Mouse (Mus musculus) gastrocnemius, postnatal 10 days (tissue): ENCODE measurements around the gene Prdm16. TPM values are rescaled to one million over a fixed set of nuclear protein-coding genes. Genes with fewer than 3 reads are reported as not detected.

Experiments used
- DNase-seq: peaks from one replicate; pipeline ENCODE4 v3.0.0; 2021; ENCODE audit warnings: mixed read lengths
- total RNA-seq, 2 experiments: library from RNA; stranded (reverse); gene quantifications; 2 replicates each; pipeline ENCODE4 v1.2.3; 2021

The Prdm16 gene
- total RNA-seq, 2 experiments from 2014 or later = 2.7 to 4.1 TPM

DNA sequence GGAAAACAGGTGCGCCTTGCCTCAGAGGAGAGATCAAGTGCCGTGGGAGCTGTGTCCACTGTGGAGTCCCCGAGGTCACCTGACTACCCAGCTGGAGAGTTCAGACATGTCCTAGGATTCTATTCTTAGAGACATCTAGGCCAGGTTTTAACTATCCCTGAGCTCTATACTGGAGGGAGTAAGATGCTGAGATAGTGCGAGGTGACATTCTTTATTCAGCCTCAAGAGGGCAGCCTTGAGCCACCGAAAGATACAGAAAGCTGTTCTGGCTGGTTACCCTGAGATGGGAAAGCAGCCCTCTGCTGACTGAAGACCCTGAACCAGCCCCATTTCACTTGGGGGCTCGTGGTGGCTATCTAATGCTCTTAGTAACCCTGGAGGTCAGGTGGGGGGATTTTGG, 307.8 kb downstream of the Prdm16 start:
- peak; percentile 68 for DNase-seq

DNA sequence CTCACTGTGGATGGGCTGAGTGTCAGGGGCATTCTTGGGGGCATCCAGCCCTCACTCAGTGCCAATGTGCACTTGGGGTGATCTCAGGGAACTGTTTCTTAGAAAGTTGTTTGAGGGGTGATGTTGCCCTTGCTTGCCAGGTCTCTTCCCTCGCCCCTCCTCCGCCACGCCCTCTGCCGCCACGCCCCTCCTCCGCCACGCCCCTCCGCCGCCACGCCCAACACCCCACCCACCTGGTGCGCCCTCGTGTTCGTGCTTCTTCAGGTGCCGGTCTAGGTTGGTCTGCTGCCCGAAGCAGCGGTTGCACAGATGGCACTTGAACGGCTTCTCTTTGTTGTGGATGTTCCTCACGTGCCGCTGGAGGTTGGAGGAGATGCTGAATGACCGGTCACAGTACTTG, 308.2 kb downstream of the Prdm16 start:
- no peak for DNase-seq

DNA sequence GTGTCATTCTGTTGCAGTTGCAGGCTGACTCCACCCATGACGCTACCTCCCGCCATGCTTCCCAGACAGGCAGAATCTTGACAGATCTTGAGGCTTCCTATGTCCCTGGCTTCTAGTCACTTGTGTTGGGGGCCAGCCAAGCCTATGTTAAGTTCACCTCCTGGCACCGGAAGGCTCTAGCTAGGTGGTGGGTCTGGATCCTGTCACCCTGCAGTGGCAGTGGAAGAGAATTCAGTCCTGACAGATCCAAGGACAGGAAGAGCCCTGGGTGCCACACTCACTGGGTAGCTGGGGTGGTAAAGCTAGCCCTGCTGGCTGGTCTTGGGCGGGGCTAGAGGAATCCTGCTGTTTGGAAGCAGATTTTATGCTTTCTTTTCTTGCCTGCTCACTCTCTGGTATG, 311.3 kb downstream of the Prdm16 start:
- DNase-seq = no peak

DNA sequence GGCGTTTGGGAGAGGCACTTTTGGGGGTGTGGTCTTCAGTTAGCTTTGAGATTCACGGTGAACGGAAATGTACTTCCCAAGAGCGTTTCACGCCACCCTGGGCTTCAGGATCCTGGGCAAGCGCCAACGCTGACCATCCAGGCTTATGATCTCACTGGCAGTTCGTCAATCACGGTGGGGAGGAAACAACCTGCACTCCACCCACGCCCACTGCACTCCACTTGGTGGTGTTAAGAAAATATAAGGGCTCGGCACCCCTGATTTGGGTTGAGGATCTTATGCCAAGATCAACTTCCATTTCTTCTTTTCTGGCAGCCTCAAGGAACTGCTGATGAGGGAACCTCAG, 323.1 kb downstream of the Prdm16 start:
- no peak for DNase-seq

DNA sequence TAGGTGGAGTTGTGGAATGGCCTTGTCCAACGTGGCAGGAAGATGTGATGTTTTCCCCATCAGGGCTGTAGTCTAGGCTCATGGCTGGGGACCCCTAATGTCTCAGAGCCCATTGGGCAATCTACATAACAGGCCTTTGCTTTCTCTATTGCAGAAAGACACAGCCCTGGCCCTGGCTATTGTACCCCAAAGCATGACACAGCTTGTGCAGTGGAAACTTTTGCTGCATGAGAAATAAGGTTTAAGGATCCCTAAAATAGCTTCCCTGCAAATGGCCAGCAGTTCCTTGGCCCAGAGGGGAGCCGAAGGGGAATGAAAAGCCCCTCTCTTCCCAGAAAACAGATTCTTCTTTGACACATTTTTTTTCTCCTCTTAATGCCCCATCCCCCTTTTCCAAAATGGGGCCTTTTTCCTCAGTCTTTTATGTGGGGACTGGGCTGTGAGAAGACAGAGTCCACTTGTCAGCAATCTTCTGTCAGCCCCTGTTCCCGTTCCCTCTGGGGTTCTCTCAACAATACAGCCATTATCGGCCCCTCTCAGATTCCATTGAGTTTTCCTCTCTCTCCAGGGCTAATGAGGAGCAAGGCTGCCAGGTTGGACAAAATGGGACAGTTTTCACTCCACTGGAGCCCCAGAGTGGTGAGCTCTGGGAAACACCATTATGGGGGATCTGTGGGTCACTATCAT, 323.6 kb downstream of the Prdm16 start:
- DNase-seq = no peak

DNA sequence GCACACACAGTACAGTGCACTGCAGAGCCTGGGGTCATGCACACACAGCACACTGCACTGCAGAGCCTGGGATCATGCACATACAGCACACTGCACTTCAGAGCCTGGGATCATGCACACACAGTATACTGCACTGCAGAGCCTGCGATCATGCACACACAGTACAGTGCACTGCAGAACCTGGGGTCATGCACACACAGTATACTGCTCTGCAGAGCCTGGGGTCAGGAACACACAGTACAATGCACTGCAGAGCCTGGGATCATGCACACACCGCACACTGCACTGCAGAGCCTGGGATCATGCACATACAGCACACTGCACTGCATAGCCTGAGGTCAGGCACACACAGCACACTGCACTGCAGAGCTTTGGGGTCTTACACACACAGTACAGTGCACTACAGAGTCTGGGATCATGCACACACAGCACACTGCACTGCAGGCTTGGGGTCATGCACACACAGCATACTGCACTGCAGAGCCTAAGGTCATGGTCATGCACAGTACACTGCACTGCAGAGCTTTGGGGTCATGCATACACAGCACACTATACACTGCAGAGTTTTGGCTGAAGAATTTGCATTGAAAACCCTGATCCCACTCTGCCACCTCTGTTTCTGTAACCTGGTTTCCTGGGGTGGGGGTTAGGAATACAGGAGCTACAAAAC, 324.4 kb downstream of the Prdm16 start:
- DNase-seq = no peak

DNA sequence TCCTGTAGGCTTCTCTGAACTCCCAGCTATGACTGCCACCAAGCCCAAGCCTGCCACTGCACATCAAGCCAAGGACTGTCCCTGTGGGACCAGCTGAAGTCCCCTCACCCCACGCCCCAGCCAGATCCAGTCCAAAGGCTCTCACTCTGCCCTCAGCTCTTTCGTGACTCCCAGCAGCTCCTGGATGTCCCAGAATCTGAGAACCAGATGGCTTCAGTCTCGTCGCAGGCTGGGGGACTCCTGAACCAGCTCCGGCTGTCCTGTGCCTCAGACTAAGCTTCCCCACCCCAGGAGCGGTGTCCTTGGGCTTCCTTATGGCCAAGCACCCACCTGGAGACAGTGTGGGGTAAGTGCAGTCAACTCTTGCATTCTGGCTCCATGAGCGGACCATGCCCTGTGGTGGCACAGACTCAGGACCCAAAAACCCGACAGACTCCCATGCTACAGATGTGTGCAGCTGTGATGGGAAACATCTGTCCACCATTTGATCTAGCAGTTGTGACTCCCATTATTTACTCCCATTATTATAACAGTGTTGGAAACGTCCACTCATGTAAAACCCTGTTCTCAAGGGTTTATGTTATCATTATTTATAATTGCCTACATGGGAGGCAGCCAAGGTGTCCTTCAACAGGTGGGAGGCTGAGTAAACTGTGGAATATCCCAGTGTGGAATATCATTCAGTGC, 326.0 kb downstream of the Prdm16 start:
- DNase-seq = no peak

DNA sequence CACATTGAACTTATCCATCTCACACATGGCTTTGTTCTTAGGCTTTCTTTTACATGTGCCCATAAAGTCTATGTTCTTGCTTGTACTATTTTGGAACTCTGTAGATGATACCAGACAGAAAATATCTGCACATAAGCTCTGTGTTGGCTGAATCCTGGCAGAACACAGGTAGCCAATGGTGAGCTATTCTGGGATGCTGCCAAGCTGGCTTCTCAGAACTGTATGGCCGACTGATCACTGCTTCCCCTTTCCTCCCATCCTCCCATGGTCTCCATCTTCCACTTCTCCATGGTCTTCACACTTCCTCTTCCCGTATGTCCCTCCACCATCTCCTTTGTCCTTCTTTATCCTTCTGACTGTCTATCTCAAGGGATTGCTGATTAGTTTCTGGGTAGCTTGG, 327.5 kb downstream of the Prdm16 start:
- DNase-seq = no peak

DNA sequence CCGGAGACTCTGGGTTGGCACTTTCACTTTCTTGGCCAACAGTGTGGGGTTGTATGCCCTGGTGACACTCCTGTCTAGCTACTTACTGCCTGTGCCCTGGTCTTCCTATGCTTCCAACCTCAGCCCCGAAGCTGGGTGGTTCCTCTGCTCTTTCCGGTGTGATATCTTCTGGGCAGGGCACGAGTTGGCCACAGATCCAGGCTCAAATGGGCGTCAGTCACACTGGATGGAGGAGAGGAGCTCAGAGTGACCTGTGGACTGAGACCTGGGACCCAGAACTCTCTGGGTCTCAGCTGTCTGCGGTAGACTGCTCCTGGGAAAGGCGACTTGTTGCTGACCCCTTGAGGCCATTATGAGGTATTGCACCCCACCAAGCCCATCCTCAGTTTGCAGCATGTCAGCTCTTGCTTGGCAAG, 335.2 kb downstream of the Prdm16 start, which contains the start of gene Arhgef16:
TSS of gene Arhgef16 (minus strand) at position 211 of the 416 bp plus-strand sequence.
- DNase-seq = no peak

DNA sequence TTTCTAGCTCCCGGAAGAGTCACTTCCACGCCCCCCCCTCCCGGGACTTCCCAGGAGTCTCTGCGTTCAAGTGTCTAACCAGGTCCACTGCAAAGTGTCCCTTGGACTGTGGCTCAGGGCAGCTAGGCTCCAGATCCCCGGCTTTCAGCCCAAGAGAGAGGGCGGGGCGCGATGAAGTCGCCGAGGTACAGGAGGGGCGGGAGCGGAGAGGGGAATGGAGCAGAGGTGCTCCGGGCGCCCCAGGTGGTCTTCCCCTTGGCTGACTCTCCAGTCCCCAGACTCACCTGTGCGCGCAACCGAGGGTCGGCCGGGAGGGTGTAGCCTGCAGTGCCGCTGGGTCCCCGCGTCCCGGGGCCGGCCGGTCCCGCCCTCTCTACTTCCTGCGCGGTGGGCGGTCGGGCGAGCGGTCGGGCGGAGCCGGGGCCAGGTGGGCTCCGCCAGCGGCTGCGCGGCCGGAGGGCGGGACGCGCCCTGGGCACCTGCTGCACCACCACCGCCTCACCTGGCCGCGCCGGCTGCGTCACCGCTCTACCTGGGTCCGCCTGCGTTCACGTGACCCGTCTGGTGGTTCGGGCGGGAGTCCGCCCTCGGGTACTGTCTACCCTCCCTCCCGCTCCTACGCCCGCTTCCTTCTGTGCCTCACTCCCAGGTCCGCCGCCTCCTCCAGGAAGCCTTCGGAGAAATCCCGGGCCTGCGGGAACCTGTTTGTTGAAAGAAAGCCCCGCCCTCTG, 337.0 kb downstream of the Prdm16 start:
- no peak for DNase-seq

DNA sequence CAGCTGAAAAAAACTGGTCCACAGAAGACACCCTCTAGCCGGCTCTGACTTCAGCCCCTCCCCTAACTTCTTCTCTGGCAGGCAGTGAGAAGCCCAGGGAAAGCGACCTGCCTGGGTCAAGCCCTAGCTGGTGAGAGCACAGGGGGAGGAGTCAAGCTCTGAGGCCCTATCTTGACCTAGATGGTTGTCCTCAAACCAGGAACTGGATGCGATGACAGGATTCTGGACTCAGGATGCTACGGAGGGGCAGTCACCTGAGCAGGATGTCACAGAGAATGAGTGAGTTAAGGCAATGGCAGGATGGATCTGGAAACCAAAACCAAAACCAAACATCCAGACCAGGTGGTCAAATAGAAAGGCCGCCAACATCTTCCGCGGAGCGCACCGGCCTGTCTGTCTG, 338.9 kb downstream of the Prdm16 start:
- no peak for DNase-seq

DNA sequence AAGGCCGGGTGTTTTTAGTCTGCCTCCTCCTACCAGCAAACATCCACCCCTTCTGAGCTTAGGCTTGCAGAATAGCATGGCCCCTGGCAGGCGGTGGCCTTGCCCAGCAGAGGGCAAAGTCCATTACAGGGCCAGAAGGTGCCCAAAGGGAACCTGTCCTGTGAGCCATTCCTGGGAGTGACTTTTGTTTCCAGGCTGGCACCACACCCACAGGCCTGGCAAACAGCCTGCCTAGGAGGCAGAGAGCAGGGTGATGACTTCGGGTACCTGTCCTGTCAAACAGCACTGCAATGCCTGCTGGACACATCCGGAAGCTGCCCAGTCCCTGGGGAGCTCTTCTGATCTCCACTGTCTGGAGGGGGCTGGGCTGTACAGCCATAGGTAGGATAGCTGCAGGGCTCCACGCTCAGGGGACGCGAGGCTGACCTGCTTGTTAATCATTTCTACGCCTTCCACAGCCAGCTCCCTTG, 342.4 kb downstream of the Prdm16 start:
- DNase-seq = no peak

DNA sequence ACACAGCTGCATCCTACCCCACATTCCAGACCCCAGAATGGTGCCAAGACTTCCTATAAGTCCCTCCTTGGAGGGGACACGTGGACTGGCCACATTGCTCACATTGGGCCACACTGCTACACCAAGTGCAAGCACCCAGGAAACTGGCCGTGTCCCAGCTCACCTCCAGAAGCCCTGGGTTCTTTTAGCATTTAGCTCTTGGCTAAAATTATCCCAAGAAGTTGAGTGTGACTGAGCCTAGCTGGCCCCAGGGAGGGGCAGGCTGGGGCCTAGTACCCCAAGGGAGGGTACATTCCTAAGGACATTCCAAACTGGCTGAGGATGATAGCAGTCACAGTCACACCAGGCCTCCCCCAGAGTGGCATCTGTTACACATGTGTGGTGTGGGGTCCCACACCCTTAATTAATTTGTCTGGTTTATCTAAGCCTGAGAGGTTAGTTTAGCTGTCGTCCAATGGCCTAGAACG, 342.9 kb downstream of the Prdm16 start:
- no peak for DNase-seq

DNA sequence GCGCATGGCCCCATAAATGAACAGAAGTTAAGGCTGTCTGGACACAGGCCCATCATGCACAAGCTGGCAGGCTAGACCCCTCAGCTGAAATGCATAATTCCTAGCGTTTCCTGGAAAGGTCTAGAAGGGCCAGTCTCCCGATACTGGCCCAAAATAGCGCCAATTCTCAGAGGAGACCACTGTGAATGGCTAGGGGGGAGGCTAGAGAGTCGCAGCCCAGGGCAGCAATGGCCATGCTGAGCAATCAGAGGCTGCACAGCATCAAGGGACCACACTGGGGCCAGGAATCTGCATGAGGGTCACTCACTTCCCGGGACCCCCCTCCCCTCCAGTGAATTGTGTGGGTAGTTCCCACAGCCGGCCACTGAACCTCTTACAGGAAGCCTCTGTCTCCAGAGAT, 353.0 kb downstream of the Prdm16 start:
- DNase-seq = no peak

DNA sequence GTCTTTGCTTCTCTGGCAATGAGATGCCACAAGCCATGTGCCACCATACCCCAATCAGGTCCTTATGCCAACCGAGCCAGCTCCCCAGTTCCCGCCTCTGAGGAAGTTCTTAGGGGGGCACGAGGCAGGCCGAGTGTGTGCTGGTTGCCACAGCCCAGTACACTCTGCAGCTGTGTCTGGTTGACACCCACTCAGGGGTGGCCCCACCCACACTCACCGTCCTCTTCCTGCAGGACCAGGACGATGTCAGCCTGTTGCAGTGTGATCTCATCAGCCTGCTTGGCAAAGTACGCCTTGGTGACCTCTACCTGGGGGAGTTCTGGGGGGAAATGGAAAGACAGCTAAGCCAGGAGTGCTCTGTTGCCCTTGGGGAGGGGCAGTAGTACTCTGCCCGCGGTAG, 357.2 kb downstream of the Prdm16 start:
- no peak for DNase-seq

DNA sequence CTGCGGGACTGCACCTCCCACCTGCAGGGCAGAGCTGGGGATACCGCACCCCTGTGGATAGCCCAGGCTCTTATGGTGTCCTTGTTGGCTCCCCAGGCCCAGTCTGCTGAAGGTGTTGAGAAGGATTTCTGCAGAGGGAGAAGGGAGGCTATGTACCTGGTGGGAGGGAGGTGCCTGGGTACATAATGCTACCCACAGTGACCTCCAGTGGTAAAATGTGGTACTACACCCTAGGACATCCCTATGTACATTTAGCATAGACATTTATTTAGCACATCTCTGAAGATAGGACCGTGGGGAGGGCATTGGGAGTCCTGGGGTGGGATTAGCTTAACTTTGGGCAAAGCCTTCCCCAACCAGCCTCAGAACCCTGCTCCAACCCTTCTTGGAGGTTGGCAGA, 363.7 kb downstream of the Prdm16 start:
- DNase-seq = peak; percentile 60

DNA sequence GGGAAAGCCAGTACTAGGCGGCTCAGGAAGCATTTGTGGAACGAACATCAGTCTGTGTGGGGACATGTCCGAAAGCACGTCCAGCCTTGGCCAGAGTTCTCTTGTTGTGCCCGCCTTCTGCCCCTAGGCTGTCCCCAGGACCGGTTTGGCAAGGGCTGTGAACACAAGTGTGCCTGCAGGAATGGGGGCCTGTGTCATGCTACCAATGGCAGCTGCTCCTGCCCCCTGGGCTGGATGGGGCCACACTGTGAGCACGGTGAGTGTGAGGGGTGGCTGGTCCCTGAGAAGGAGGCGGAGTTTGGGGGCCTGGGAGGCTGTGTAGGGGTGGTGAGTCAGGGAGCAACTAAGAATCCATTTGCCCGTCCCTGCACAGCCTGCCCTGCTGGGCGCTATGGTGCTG, 367.2 kb downstream of the Prdm16 start:
- DNase-seq = no peak

DNA sequence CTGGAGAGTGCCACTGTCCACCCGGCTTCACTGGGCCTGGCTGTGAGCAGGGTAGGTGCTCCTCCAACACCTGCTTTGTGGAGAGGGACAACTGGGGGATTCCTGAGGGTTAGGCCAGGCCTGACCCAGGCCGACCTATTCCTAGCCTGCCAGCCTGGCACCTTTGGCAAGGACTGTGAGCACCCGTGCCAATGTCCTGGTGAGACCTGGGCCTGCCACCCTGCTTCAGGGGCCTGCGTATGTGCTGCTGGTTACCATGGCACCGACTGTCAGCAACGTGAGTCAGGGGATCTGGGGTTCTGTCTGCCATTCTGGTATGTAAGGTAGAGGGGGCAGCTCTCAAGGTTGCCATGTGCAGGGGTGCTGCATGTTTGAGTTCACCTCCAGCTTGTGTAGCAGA, 369.2 kb downstream of the Prdm16 start:
- DNase-seq = no peak
